Mouse (Mus musculus) spleen, adult 2 months (tissue): Measurements from ENCODE around the gene Gars. TPM values are rescaled to one million over a fixed set of nuclear protein-coding genes. Genes with fewer than 3 reads are reported as not detected.

Source experiments
- DNase-seq, 2 experiments: peaks; one replicate each; pipeline versions ENCODE4 v3.0.0 to v3.0.0-alpha.2; 2012 to 2021; ENCODE audit warnings: low spot score in 2 of 2, low read depth in 1 of 2
- H3K27ac ChIP-seq: fragments of 200-500 bp; 2 replicates; pipeline ENCODE4 v1.5.1; 2012; ENCODE audit warnings: low read length, inconsistent platforms; ENCODE audit not compliant: insufficient read depth
- H3K27me3 ChIP-seq: fragments of 200-500 bp; 2 replicates; pipeline ENCODE4 v1.6.1; 2012; ENCODE audit warnings: mild to moderate bottlenecking, moderate library complexity, low read length, inconsistent platforms; ENCODE audit not compliant: control insufficient read depth, insufficient read depth
- H3K36me3 ChIP-seq: fragments of 200-500 bp; 2 replicates; pipeline ENCODE4 v1.6.1; 2012; ENCODE audit warnings: mild to moderate bottlenecking, low read length, inconsistent platforms; ENCODE audit not compliant: control insufficient read depth, insufficient read depth
- H3K4me1 ChIP-seq: fragments of 200-500 bp; 2 replicates; pipeline ENCODE4 v1.6.1; 2011; ENCODE audit warnings: inconsistent platforms; ENCODE audit not compliant: control insufficient read depth, insufficient read depth, insufficient read length
- H3K4me3 ChIP-seq: fragments of 200-500 bp; 2 replicates; pipeline ENCODE4 v1.5.1; 2011; ENCODE audit warnings: mild to moderate bottlenecking, inconsistent platforms; ENCODE audit not compliant: insufficient read depth, insufficient read length; ENCODE audit errors: extremely low read depth
- CTCF ChIP-seq: fragments of 200-500 bp; IDR thresholded peaks from 2 replicates; pipeline ENCODE4 v1.5.1; 2011; ENCODE audit warnings: mild to moderate bottlenecking, inconsistent platforms; ENCODE audit not compliant: insufficient read depth, insufficient read length, insufficient replicate concordance; ENCODE audit errors: extremely low read depth
- POLR2A ChIP-seq: fragments of 200-500 bp; IDR thresholded peaks from 2 replicates; pipeline ENCODE4 v1.6.1; 2011; ENCODE audit warnings: low read depth, low read length, inconsistent platforms
- WGBS: fragments of 180-500 bp; shearing (Covaris S2); methylation state at CpG from one replicate; pipeline ENCODE4 v1.1.7; 2018; 5-methylcytosine and 5-hydroxymethylcytosine counted together
- polyA plus RNA-seq: library from polyadenylated mRNA; depleted of rRNA; stranded (reverse); fragments of >200 nt; gene quantifications from 2 replicates; pipeline ENCODE4 v1.2.3, GENCODE M21; 2012

Gene Gars
- polyA plus RNA-seq, 1 experiment: 17.1 TPM

DNA sequence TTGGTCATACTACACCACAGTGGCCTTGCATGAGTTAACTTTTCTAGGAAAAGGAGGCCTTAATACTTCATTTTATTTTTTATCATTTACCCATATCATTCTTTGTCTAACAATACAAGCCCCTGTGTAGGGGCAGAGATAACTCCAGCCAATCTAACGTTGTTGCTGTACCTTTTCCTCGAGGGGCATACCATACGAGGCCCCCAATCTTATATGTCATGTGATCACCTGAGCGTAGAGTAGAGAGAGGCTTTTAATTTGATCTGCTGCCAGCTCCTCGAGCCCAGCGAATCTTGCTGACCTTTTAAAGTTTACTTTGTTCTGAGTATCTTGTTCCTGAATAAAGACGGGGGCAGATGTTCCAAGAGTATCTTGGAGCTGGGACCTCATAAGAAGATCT, 25.3 kb upstream of the Gars start:
- peaks cover 6% of the 10 kb centered on the region; the same call in 1 of the 2 replicates for H3K4me1 ChIP-seq
- TF ChIP-seq CTCF: no peak
- no peak for TF ChIP-seq POLR2A
- no peaks in the 10 kb centered on the region for H3K27me3 ChIP-seq
- H3K4me3 ChIP-seq: no peak overlapping the region
- no peak for DNase-seq
- WGBS: 82% methylated on average over 7 of the region's 7 CpGs
- H3K36me3 ChIP-seq: no peaks in the 10 kb centered on the region
- H3K27ac ChIP-seq: no peak overlapping the region

- no peak overlapping the region for H3K4me3 ChIP-seq
- no peak for DNase-seq
- 93% methylated on average over 3 of the region's 3 CpGs for WGBS
- H3K4me1 ChIP-seq: peaks cover 6% of the 10 kb centered on the region; the same call in 1 of the 2 replicates
- no peaks in the 10 kb centered on the region for H3K27me3 ChIP-seq
- H3K36me3 ChIP-seq: no peaks in the 10 kb centered on the region
- H3K27ac ChIP-seq: no peak overlapping the region
- TF ChIP-seq CTCF (no peak), POLR2A (no peak)
These were observed 23.6 kb upstream of the Gars start for GRCm38 (mm10) chr6:55014184-55014583.

- DNase-seq: peak; percentile 35 to 36
- Histone ChIP-seq H3K4me1 (peaks cover 6% of the 10 kb centered on the region; the same call in 1 of the 2 replicates), H3K27me3 (no peaks in the 10 kb centered on the region), H3K4me3 (no peak overlapping the region), H3K36me3 (no peaks in the 10 kb centered on the region), H3K27ac (no peak overlapping the region)
- 5% methylated on average over 5 of the region's 5 CpGs for WGBS
- TF ChIP-seq POLR2A (no peak), CTCF (peak; percentile 45; the same call in 1 of the 2 replicates)
These were observed 21.6 kb upstream of the Gars start for GRCm38 (mm10) chr6:55016236-55016635.

DNA sequence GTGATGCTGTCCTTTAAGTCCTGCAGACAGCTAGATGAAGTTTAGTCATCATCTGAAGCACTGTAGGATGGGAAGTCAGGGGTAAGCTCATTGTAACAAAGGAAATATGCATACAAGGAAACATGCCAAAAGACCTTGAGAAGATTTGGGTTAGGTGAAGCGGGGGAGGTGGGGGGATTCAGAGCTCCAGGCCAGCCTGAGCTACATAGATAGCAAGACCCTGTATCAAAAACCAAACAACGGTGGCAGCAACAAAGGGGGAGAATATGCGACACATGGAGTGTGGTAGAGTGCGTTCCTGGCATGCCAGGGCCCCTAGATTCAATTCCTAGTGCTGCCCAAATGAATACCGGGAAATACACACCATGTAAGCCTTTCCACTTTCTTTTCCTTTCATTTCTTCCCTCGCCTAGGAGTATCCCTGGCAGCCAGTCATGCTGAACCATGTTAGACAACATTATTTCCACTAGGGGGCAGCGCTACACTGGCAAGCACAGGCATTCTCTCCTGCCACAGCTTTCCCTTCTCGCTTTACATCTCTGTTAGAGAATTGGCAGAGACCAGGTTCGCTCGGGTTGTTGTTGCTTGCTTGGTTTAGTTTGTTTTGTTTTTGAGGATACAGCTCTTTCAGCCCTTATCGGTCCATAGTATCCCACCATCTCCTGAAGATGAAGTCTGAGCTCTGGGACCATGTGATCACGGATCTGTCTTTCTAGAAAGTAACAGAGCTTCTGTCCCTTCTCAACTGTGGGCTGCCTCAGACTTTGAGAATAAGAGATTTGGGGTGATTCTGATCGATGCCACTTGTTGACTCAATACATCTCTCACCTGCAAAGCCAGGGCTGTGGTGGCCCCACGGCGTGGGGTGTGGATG, 20.9 kb upstream of the Gars start:
- Histone ChIP-seq H3K4me3 (no peak overlapping the region), H3K27me3 (no peaks in the 10 kb centered on the region), H3K36me3 (no peaks in the 10 kb centered on the region), H3K27ac (no peak overlapping the region), H3K4me1 (peaks cover 6% of the 10 kb centered on the region; the same call in 1 of the 2 replicates)
- 27% methylated on average over 15 of the region's 15 CpGs for WGBS
- peak; percentile 23 to 33 for DNase-seq
- TF ChIP-seq CTCF (peak; percentile 71; the same call in 1 of the 2 replicates), POLR2A (no peak)

DNA sequence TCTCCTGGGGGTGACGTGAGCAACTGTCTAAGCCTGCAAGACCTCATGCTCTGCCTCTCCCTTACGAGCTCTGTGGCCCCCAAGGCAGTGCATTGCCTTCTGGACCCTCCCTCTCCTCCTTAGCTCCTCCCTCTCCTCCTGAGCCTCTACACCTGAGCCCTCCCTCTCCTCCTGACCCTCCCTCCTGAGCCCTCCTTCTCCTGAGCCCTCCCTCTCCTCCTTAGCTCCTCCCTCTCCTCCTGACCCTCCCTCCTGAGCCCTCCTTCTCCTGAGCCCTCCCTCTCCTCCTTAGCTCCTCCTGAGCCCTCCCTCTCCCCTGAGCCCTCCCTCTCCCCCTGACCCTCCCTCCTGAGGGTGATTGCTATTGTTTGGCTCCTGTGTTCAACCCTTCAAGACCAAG, 19.4 kb upstream of the Gars start:
- TF ChIP-seq CTCF: no peak
- no peak for TF ChIP-seq POLR2A
- no peaks in the 10 kb centered on the region for H3K27me3 ChIP-seq
- 81% methylated on average over 2 of the region's 2 CpGs for WGBS
- H3K4me1 ChIP-seq: peaks cover 6% of the 10 kb centered on the region; the same call in 1 of the 2 replicates
- DNase-seq: no peak
- no peaks in the 10 kb centered on the region for H3K36me3 ChIP-seq
- H3K4me3 ChIP-seq: no peak overlapping the region
- H3K27ac ChIP-seq: no peak overlapping the region

GRCm38 (mm10) chr6:55021806-55022205, 16.0 kb upstream of the Gars start:
- Histone ChIP-seq H3K27ac (no peak overlapping the region), H3K27me3 (no peaks in the 10 kb centered on the region), H3K36me3 (no peaks in the 10 kb centered on the region), H3K4me3 (no peak overlapping the region), H3K4me1 (no peaks in the 10 kb centered on the region)
- no peak for DNase-seq
- 87% methylated on average over 7 of the region's 7 CpGs for WGBS
- TF ChIP-seq CTCF: no peak
- TF ChIP-seq POLR2A: no peak

DNA sequence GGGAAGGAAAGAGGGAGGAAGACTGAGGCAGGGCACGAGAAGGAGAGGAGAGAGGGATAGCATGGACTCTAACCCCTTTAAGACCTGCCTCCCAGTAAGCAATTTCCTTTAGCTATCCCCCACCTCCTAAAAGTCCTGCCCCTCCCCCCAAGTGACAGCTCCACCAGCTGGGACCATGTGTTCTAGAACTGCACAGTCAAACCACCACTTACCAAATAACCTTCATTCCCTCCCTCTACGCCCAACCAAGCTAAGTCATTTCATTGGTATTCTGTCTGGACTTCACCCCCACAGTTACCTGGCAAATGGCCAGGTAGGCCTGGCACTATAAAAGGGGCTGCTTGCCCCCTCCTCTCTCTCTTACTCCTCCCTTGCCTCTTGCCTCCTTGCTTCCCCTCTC, 10.2 kb upstream of the Gars start:
- H3K36me3 ChIP-seq: no peaks in the 10 kb centered on the region
- no peak for DNase-seq
- WGBS: 95% methylated on average over 2 of the region's 2 CpGs
- no peak overlapping the region for H3K27ac ChIP-seq
- TF ChIP-seq CTCF (no peak), POLR2A (no peak)
- H3K4me1 ChIP-seq: no peaks in the 10 kb centered on the region
- H3K4me3 ChIP-seq: no peak overlapping the region
- no peaks in the 10 kb centered on the region for H3K27me3 ChIP-seq
